Mouse (Mus musculus): ENCODE measurements around the gene Spock1. TPM values are rescaled to one million over a fixed set of nuclear protein-coding genes. Genes with fewer than 3 reads are reported as not detected.

Spock1 gene
- total RNA-seq, 2 experiments from 2014 or later, result 13.2 to 14.7 TPM

- no peak for DNase-seq
These were observed 256.9 kb downstream of the Spock1 start for GRCm38 (mm10) chr13:57651236-57651635.

- DNase-seq, result no peak
These were observed 259.3 kb downstream of the Spock1 start for GRCm38 (mm10) chr13:57648784-57649183.

- no peak for DNase-seq
These were observed 260.7 kb downstream of the Spock1 start for GRCm38 (mm10) chr13:57647456-57647855.

- DNase-seq, result no peak
These were observed 265.1 kb downstream of the Spock1 start for GRCm38 (mm10) chr13:57643036-57643435.

- no peak for DNase-seq
These were observed 266.5 kb downstream of the Spock1 start for GRCm38 (mm10) chr13:57641649-57642048.

GRCm38 (mm10) chr13:57640968-57641367 is 267.2 kb downstream of the Spock1 start:
- DNase-seq, result no peak

- no peak for DNase-seq
These were observed 269.3 kb downstream of the Spock1 start for GRCm38 (mm10) chr13:57638820-57639219.

- no peak for DNase-seq
These were observed 270.5 kb downstream of the Spock1 start for GRCm38 (mm10) chr13:57637606-57638132.

GRCm38 (mm10) chr13:57637080-57637572 is 271.0 kb downstream of the Spock1 start:
- DNase-seq, result no peak

- no peak for DNase-seq
These were observed 271.7 kb downstream of the Spock1 start for GRCm38 (mm10) chr13:57636196-57637015.

GRCm38 (mm10) chr13:57630532-57630931 is 277.6 kb downstream of the Spock1 start:
- no peak for DNase-seq

GRCm38 (mm10) chr13:57628218-57628617 is 279.9 kb downstream of the Spock1 start:
- DNase-seq, result no peak

- DNase-seq, result peak; percentile 51
These were observed 281.7 kb downstream of the Spock1 start for GRCm38 (mm10) chr13:57626434-57626833.

- DNase-seq, result peak; percentile 7
These were observed 284.1 kb downstream of the Spock1 start for GRCm38 (mm10) chr13:57623909-57624481.

GRCm38 (mm10) chr13:57619079-57619768 is 288.9 kb downstream of the Spock1 start:
- no peak for DNase-seq

- no peak for DNase-seq
These were observed 296.6 kb downstream of the Spock1 start for GRCm38 (mm10) chr13:57611326-57612171.

- DNase-seq, result no peak
These were observed 298.2 kb downstream of the Spock1 start for GRCm38 (mm10) chr13:57609946-57610345.

- DNase-seq, result no peak
These were observed 303.7 kb downstream of the Spock1 start for GRCm38 (mm10) chr13:57604437-57604836.

GRCm38 (mm10) chr13:57603226-57603625 is 304.9 kb downstream of the Spock1 start:
- DNase-seq, result no peak

GRCm38 (mm10) chr13:57595761-57596051 is 312.4 kb downstream of the Spock1 start:
- no peak for DNase-seq

- peak; percentile 13 for DNase-seq
These were observed 312.9 kb downstream of the Spock1 start for GRCm38 (mm10) chr13:57595032-57595760.

Measured in adrenal gland, postnatal 10 days (tissue).